Mouse (Mus musculus): ENCODE data around the gene Mthfd2. TPM values are rescaled to one million over a fixed set of nuclear protein-coding genes. Genes with fewer than 3 reads are reported as not detected.

The Mthfd2 gene
- total RNA-seq, 2 experiments from 2014 or later, result 17.3 to 17.5 TPM

DNA sequence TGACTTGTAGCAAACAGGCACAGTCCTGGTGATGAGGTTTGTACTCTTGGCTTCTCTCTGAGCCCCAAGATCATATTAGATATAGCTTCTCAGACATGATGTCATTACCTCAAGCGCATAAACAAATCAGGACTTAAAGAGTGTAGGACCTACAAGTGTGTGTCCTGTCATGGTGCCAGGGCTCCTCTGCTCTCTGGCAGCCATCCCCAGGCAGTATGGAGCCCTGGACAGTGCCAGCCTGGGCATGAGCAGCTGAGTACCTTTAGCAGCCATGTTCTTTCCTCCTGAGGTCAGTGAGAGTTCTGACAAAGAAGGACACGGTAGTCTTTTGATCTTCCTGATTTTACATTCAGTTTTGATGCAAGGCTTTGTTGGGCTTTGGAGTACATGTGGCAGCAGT lies 17.2 kb upstream of the Mthfd2 start:
- intact Hi-C loops (cut with DNase I), result no loop called here
- DNase-seq, result no peak

DNA sequence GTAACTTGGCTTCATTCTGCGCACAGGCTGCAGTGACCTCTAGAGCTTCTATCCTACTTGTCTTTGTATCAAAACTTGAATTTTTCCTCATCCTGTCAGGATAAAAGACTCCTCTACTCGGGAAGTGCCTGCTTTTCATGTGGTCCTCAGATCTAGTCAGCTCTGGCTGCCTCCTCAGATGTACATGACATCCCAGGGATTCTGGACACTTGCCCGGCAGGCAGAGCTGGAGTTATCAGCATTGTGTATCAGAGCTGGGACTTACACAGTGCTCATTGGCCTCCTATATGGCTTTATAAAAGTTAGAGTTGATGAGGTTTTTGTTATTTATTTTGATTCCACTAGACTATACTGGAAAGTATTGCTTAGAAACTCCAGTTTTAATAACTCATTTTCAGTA lies 15.7 kb upstream of the Mthfd2 start:
- intact Hi-C loops (cut with DNase I), result no loop called here
- DNase-seq, result no peak

- intact Hi-C loops (cut with DNase I), result loop anchor here (10.0 kb wide), 1 partner anchor 103 kb away; no protein-coding TSS in a partner anchor
These were observed 2.0 kb upstream of the Mthfd2 start for GRCm38 (mm10) chr6:83327591-83328190.

GRCm38 (mm10) chr6:83326761-83327160 lies 1.1 kb upstream of the Mthfd2 start:
- intact Hi-C loops (cut with DNase I), result loop anchor here (10.0 kb wide), 1 partner anchor 102 kb away; no protein-coding TSS in a partner anchor
- no peak for DNase-seq

More at GRCm38 (mm10) chr6:83327591-83328190, 2.0 kb upstream of the Mthfd2 start:
- DNase-seq, result no peak

DNA sequence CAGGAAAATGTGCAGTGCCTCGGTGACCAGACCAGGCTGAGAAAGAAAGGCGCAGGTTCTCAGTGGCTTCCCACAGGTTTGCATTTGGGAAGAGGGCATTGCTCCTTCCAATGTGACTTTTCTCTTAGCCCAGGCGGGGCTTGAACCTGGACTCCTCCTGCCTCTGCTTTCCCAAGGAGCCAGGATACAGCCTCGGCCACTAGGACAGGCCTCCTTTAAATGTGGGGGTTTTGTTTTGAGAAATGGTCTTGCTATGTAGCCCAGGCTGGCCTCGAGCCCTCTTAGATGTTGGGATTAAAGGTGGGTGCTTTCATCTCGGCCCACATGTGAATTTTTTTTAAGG lies 657 bp upstream of the Mthfd2 start:
- no peak for DNase-seq
- intact Hi-C loops (cut with DNase I), result loop anchor here (10.0 kb wide), 1 partner anchor 102 kb away; no protein-coding TSS in a partner anchor

- intact Hi-C loops (cut with DNase I), result loop anchor here (10.0 kb wide), 1 partner anchor 99 kb away; no protein-coding TSS in a partner anchor
These were observed 1.9 kb downstream of the Mthfd2 start for GRCm38 (mm10) chr6:83323652-83324419.

DNA sequence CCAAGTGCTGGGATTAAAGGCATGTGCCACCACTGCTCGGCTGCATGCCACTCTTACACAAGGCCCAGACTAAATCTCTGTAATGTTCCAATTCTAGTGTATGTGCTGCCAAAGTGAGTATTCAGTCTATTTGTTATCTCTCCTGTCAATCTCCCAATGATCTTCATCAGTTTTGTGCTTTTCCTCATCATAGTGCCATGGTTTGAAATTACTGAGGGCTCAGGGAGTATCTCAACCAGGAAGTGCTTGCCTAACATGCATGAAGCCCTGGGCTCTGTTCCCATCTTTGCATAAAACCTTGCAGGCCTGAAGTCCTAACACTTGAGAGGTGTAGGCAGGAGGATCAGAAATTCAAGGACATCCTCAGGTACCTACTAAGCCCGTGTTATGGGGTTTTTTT lies 2.9 kb downstream of the Mthfd2 start:
- intact Hi-C loops (cut with DNase I), result loop anchor here (10.0 kb wide), 1 partner anchor 98 kb away; no protein-coding TSS in a partner anchor
- no peak for DNase-seq

More at GRCm38 (mm10) chr6:83323652-83324419, 1.9 kb downstream of the Mthfd2 start:
- DNase-seq, result no peak

GRCm38 (mm10) chr6:83321927-83322326 lies 3.8 kb downstream of the Mthfd2 start:
- intact Hi-C loops (cut with DNase I), result loop anchor here (10.0 kb wide), 1 partner anchor 97 kb away; no protein-coding TSS in a partner anchor
- DNase-seq, result no peak

DNA sequence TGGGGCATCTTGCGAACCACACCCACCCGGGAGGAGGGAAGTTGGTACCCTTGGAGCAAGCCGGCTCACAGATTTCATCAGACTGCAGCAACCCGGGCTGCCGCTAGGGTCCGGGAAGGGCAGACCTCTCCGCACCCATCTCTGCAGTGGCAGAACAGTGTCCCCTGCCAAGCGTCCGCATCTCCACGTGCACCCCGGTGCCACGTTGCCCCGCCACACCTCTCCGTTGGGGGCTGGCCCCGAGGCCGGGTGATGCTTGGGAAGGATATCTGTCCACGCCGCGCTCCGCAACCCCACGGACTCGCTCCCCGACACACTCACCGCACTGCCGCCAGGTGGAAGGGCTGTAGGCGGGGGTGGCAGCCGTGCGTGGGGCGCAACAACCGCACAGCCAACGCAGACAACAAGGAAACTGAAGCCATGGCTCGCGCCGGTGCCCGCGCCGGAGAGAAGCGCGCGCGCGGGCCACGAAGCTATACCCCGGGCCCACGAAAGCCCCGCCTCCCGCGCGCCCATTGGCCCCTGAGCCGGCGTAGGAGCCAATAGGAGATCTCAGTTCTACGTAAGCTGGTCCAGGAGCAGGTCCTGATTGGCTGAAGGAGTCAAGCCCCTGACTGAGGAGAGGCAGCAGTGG lies 8.5 kb downstream of the Mthfd2 start:
- intact Hi-C loops (cut with DNase I), result no loop called here
- peak; percentile 95 for DNase-seq

- intact Hi-C loops (cut with DNase I), result no loop called here
- DNase-seq, result peak; percentile 15
These were observed 9.7 kb downstream of the Mthfd2 start for GRCm38 (mm10) chr6:83316022-83316421.

- no peak for DNase-seq
- intact Hi-C loops (cut with DNase I), result no loop called here
These were observed 10.4 kb downstream of the Mthfd2 start for GRCm38 (mm10) chr6:83315293-83315692.

DNA sequence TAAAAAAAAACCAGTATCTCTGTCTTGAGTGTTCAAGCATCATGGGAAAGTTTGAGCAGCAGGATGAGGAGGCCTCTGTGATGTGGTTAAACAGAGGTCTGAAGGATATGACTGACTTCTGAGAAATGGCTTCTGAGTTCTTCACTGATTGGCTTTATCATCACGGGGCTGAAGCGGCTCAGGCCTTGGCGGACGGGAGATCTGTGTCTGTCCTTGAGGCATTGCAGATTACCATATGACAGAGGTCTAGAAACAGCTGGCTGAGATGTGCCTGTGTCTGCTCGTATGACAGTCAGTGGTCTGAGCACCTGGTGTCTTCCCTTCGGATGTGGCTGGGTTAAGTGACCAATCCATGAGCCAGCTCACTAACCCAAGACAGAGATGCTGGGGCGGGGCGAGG lies 13.2 kb downstream of the Mthfd2 start:
- no peak for DNase-seq
- intact Hi-C loops (cut with DNase I), result no loop called here

DNA sequence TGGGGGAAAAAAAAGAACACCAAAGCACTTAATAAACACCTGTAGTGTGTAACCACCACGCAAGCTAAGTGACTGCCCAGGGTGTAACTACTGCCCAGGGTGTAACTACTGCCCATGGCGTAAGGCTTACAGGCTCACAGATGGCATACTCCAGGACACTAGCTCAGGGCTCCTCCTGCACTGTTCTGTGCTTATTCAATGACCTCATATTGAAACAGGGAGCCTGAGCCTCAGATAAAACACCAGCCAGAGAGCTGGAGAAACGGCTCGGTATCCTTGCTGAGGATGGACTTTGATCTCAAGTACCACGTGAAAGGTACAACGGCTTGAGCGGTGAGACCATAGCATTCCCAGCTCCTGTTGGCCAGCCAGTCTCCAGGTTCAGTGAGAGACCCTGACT lies 13.7 kb downstream of the Mthfd2 start:
- intact Hi-C loops (cut with DNase I), result no loop called here
- no peak for DNase-seq

- DNase-seq, result no peak
- intact Hi-C loops (cut with DNase I), result no loop called here
These were observed 14.5 kb downstream of the Mthfd2 start for GRCm38 (mm10) chr6:83311206-83311605.

DNA sequence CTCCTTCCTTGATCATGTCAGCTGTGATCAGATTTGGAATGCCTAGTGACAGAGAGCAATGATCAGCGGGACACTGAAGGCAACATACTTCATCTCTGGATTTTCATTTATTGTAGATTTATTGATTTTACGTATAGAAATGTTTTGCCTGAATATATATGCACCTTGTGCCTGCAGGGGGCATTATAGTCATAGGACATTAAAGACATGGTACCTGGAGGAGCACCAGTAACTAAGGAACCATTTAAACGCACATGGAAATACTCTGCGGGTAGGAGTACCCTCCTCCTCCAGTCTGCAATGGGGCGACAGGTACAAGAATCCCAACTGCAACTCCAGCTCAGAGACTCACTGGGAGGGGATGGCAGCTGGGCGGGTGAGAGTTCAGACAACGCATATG lies 16.7 kb downstream of the Mthfd2 start:
- no peak for DNase-seq
- intact Hi-C loops (cut with DNase I), result no loop called here

GRCm38 (mm10) chr6:83302264-83302663 lies 23.4 kb downstream of the Mthfd2 start:
- DNase-seq, result no peak
- intact Hi-C loops (cut with DNase I), result no loop called here

DNA sequence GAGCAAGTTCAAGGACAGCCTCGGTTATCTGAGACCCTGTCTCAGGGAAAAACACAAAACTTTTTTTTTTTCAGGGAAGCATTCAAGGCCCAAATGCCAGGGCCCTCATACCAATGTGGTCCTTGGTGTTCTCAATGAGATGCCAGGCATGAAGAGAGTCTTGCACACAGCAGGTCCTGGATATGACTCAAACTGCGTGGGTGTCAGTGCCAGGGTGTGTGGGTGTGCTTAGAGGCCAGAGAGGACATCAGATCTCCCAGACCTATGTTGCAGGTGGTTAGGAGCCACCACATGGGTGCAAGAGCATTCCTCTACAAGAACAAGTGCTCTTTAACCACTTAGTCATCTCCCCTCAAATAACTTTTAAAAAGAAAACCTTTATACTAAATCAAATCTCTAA lies 24.4 kb downstream of the Mthfd2 start:
- DNase-seq, result no peak
- intact Hi-C loops (cut with DNase I), result no loop called here

- intact Hi-C loops (cut with DNase I), result no loop called here
- DNase-seq, result no peak
These were observed 25.1 kb downstream of the Mthfd2 start for GRCm38 (mm10) chr6:83300447-83301229.

GRCm38 (mm10) chr6:83280256-83280955 lies 45.3 kb downstream of the Mthfd2 start:
- no peak for DNase-seq
- intact Hi-C loops (cut with DNase I), result no loop called here

GRCm38 (mm10) chr6:83278881-83279280 lies 46.8 kb downstream of the Mthfd2 start:
- DNase-seq, result peak; percentile 25
- intact Hi-C loops (cut with DNase I), result no loop called here
